Mouse (Mus musculus) erythroblast, embryonic 14.5 days (primary cell): ENCODE data around the gene Trove2. TPM values are rescaled to one million over a fixed set of nuclear protein-coding genes. Genes with fewer than 3 reads are reported as not detected.

Experiments
- H3K27me3 ChIP-seq: 2 replicates; pipeline ENCODE4 v1.6.1; 2012; ENCODE audit warnings: inconsistent platforms; ENCODE audit not compliant: control insufficient read depth
- H3K36me3 ChIP-seq: 2 replicates; pipeline ENCODE4 v1.6.1; 2012; ENCODE audit warnings: mild to moderate bottlenecking, inconsistent platforms; ENCODE audit not compliant: control insufficient read depth
- H3K4me1 ChIP-seq: 2 replicates; pipeline ENCODE4 v1.6.1; 2012; ENCODE audit warnings: inconsistent platforms; ENCODE audit not compliant: control insufficient read depth
- H3K4me3 ChIP-seq: replicated peaks from 2 replicates; pipeline ENCODE3; 2012; ENCODE audit warnings: moderate library complexity, mild to moderate bottlenecking, inconsistent platforms
- H3K9me3 ChIP-seq: 2 replicates; pipeline ENCODE4 v1.6.1; 2012; ENCODE audit warnings: low read length, inconsistent platforms, mixed read lengths; ENCODE audit not compliant: control insufficient read depth
- GATA1 ChIP-seq: IDR thresholded peaks from 2 replicates; pipeline ENCODE4 v1.6.1; 2012; ENCODE audit warnings: low read length, inconsistent platforms, mixed read lengths
- TAL1 ChIP-seq: IDR thresholded peaks from 3 replicates; pipeline ENCODE4 v1.6.1; 2012; ENCODE audit warnings: low read length, inconsistent platforms, mixed read lengths
- polyA plus RNA-seq: library from polyadenylated mRNA; stranded (reverse); fragments of >175 nt; gene quantifications from 2 replicates; pipeline ENCODE4 v1.2.3, GENCODE M21; 2012

The Trove2 gene
- polyA plus RNA-seq, 1 experiment, result not detected

GRCm38 (mm10) chr1:143773909-143774308 is 3.0 kb downstream of the Trove2 start:
- Histone ChIP-seq H3K9me3 (no peaks in the 10 kb centered on the region), H3K27me3 (peaks cover 43% of the 10 kb centered on the region), H3K4me1 (peaks cover 26% of the 10 kb centered on the region), H3K36me3 (no peaks in the 10 kb centered on the region), H3K4me3 (no peak overlapping the region)
- TF ChIP-seq GATA1 (no peak), TAL1 (no peak)

- Histone ChIP-seq H3K9me3 (no peaks in the 10 kb centered on the region), H3K27me3 (peaks cover 43% of the 10 kb centered on the region), H3K4me1 (peaks cover 18% of the 10 kb centered on the region), H3K4me3 (no peak overlapping the region), H3K36me3 (no peaks in the 10 kb centered on the region)
- TF ChIP-seq TAL1 (no peak), GATA1 (no peak)
These were observed 3.8 kb downstream of the Trove2 start for GRCm38 (mm10) chr1:143773082-143773481.

GRCm38 (mm10) chr1:143770444-143771109 is 6.3 kb downstream of the Trove2 start:
- Histone ChIP-seq H3K9me3 (no peaks in the 10 kb centered on the region), H3K36me3 (no peaks in the 10 kb centered on the region), H3K4me3 (no peak overlapping the region), H3K4me1 (peaks cover 3% of the 10 kb centered on the region), H3K27me3 (peaks cover 31% of the 10 kb centered on the region)
- TF ChIP-seq GATA1 (no peak), TAL1 (no peak)

DNA sequence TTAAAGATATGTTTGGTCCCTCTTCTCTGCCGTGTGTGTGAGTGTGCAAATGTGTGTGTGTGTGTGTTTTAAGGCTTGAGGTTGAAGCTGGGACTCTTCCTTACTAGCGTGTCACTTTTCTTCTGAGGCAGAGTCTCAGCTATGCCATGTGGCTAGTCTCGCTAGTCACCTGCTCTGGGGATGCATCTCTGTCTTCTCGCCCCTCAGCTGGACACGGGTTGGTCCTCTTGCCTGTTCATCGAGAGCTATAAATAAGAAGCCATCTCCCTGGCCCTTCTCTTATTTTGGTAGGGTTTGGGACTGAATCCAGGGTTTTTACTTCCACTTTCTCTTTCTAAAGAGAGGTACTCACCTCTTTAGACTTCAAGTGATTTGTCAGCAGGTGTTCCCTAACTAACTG is 10.6 kb downstream of the Trove2 start:
- Histone ChIP-seq H3K27me3 (no peaks in the 10 kb centered on the region), H3K4me3 (no peak overlapping the region), H3K36me3 (no peaks in the 10 kb centered on the region), H3K9me3 (no peaks in the 10 kb centered on the region), H3K4me1 (no peaks in the 10 kb centered on the region)
- no peak for TF ChIP-seq GATA1
- no peak for TF ChIP-seq TAL1

- TF ChIP-seq GATA1 (no peak), TAL1 (no peak)
- Histone ChIP-seq H3K4me1 (no peaks in the 10 kb centered on the region), H3K36me3 (no peaks in the 10 kb centered on the region), H3K27me3 (no peaks in the 10 kb centered on the region), H3K9me3 (no peaks in the 10 kb centered on the region), H3K4me3 (no peak overlapping the region)
These were observed 11.1 kb downstream of the Trove2 start for GRCm38 (mm10) chr1:143765801-143766200.

DNA sequence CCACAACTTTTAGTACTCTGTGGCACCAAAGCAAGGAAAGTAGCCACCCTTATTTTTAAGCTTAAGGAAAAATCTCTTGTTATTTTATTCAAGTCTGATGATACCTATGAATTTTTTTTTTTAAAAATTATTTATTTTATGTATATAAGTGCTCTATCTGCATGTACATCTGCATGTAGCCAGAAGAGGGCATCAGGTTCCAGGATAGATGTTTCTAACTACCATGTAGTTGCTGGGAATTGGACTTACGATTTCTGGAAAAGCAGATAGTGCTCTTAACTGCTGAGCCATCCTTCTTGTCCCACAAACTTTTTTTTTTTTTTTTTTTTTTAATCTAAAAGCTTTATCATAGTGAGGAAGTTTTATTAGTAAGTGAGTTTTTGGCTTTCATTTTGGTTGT is 12.4 kb downstream of the Trove2 start:
- TF ChIP-seq TAL1 (no peak), GATA1 (no peak)
- Histone ChIP-seq H3K36me3 (no peaks in the 10 kb centered on the region; the same call in 1 of the 2 replicates), H3K27me3 (no peaks in the 10 kb centered on the region), H3K4me3 (no peak overlapping the region), H3K9me3 (no peaks in the 10 kb centered on the region), H3K4me1 (no peaks in the 10 kb centered on the region)

DNA sequence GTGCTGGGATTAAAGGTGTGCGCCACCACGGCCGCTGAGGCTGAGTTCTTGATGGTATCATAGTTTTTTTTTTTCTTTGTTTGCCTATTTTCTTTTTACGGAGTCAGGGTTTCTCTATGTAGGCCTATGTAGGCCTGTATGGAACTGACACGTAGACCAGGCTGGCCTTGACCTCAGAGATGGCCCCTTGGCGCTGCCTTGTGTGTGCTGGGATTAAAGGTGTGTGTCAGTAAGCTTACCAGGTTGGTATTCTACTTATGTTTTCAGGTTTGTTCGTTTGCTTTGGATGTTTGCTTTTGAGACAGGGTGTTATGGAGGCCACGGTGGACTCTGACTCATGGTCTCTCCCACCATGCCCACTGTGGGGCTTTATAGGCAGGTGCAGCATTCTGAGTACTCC is 14.7 kb downstream of the Trove2 start:
- no peaks in the 10 kb centered on the region for H3K27me3 ChIP-seq
- no peaks in the 10 kb centered on the region for H3K4me1 ChIP-seq
- no peaks in the 10 kb centered on the region; the same call in 1 of the 2 replicates for H3K36me3 ChIP-seq
- no peak overlapping the region for H3K4me3 ChIP-seq
- no peaks in the 10 kb centered on the region for H3K9me3 ChIP-seq
- TF ChIP-seq TAL1 (no peak), GATA1 (no peak)

DNA sequence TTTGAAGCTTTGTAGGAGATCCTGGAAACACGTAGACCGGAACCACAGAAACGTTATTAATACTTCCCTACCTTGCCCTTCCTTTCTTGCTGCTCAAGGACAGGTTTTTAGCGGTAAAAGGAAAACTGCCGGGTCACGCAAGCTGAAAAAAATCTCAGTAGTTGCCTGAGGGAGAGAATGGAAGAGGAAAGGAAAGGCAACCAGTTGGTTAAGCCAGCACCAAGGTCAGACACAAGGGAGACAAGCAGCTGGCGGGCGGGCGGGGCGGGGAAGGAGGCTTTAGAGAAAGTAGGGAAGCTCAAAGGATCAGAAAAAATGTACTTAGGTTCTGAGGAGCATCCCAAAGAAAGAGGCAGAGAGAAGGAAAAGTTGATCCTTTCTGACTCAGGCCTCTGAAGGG is 31.0 kb downstream of the Trove2 start:
- Histone ChIP-seq H3K4me1 (peaks cover 21% of the 10 kb centered on the region), H3K36me3 (peaks cover 54% of the 10 kb centered on the region), H3K9me3 (no peaks in the 10 kb centered on the region), H3K27me3 (no peaks in the 10 kb centered on the region), H3K4me3 (no peak overlapping the region)
- TF ChIP-seq TAL1 (no peak), GATA1 (no peak)

- H3K27me3 ChIP-seq, result no peaks in the 10 kb centered on the region
- peaks cover 44% of the 10 kb centered on the region for H3K36me3 ChIP-seq
- no peak overlapping the region for H3K4me3 ChIP-seq
- peaks cover 37% of the 10 kb centered on the region for H3K4me1 ChIP-seq
- TF ChIP-seq TAL1, result no peak
- TF ChIP-seq GATA1, result no peak
- H3K9me3 ChIP-seq, result no peaks in the 10 kb centered on the region
These were observed 34.7 kb downstream of the Trove2 start for GRCm38 (mm10) chr1:143742186-143742585.

DNA sequence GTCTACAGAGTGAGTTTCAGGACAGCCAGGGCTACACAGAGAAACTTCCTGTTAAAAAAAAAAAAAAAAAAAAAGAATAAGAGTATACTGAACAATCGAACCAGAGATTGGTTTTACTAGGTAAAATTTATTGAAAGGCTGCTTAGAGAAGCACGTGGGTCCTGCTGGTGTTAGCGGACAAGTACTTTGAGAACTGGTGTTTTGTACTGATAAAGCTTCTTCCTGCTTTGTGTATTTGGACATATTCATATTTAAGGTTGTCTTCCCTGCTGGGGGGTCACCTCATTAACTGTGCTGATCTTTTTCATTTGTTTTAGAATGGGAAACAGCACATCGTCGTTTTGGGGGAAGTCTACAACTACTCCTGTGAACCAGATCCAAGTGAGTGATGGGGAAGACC is 35.5 kb downstream of the Trove2 start:
- no peak for TF ChIP-seq GATA1
- TF ChIP-seq TAL1, result no peak
- Histone ChIP-seq H3K9me3 (no peaks in the 10 kb centered on the region), H3K36me3 (peaks cover 36% of the 10 kb centered on the region), H3K4me1 (peaks cover 37% of the 10 kb centered on the region), H3K27me3 (no peaks in the 10 kb centered on the region), H3K4me3 (no peak overlapping the region)
